In genomic region chr10:70824461-70824860, GRCm38 (mm10) we compare ENCODE assay signal across 14 mouse cellular contexts.
DNase-seq lines count a peak whose midpoint lies in the region.
"Had no signal": no experiment of that assay in that cellular context is flagged by ENCODE, and none has a peak within 500 bp of the region (broad histone marks: within the 10 kb centered on the region; RNA-seq: fewer than 3 reads in every experiment).

No protein-coding gene starts in this region.

- DNase-seq in gastrocnemius, adult 18-20 months (ENCODE audit: low spot score), result peak; percentile 71
- DNase-seq in gastrocnemius, postnatal 10 days, result no peak
- peak; percentile 92 for DNase-seq in adipocyte (ENCODE audit: low spot score)
- DNase-seq in gastrocnemius, postnatal 36 days, result peak; percentile 17 to 28
- peak; percentile 19 to 33 for DNase-seq in heart, postnatal 36 days
- no peak for DNase-seq in testis, postnatal 10 days (ENCODE audit: low spot score)
- no peak for DNase-seq in urinary bladder, postnatal 10 days (ENCODE audit: low spot score)
- DNase-seq: cerebellum, adult 9-11 months; kidney, adult 8-10 months; kidney, postnatal 14 days; left cerebral cortex, postnatal 4 days; liver; right cerebral cortex, adult 18-20 months; thymus, postnatal 25 days had no signal

- intact Hi-C loops in gastrocnemius, postnatal 36 days (cut with DNase I), result no loop called here
- intact Hi-C loops in heart, postnatal 36 days (cut with DNase I), result loop anchor here (10.0 kb wide), 1 partner anchor 390 kb away; no protein-coding TSS in a partner anchor

Comparison
In these comparisons a context has a peak if more than half of its experiments do, and no peak if none do; other contexts are left out.
1. DNase-seq: peak in gastrocnemius, adult 18-20 months (single experiment), adipocyte (single experiment), gastrocnemius, postnatal 36 days (2 of 2) and heart, postnatal 36 days (2 of 2); none in gastrocnemius, postnatal 10 days (single experiment), testis, postnatal 10 days (single experiment) and urinary bladder, postnatal 10 days (single experiment).